Mouse (Mus musculus) hindbrain, postnatal 0 days (tissue): Measurements from ENCODE around the gene Irf2. TPM values are rescaled to one million over a fixed set of nuclear protein-coding genes. Genes with fewer than 3 reads are reported as not detected.

ENCODE experiments used
- ATAC-seq: fragments of 200-750 bp; cut with Nextera tagmentation; 2 replicates; pipeline ENCODE4 v1.8.0; 2017; ENCODE audit warnings: mild to moderate bottlenecking, moderate TSS enrichment, moderate library complexity
- DNase-seq: peaks from one replicate; pipeline ENCODE4 v3.0.0-alpha.2; 2015; ENCODE audit warnings: low spot score
- H3K27ac ChIP-seq: fragments of 300-500 bp; sonication (generic); 2 replicates; pipeline ENCODE4 v1.5.1; 2014; ENCODE audit warnings: mild to moderate bottlenecking
- H3K27me3 ChIP-seq: fragments of 300-500 bp; sonication (generic); 2 replicates; pipeline ENCODE4 v1.6.1; 2014; ENCODE audit warnings: low read length, mixed read lengths; ENCODE audit not compliant: insufficient read depth
- H3K36me3 ChIP-seq: fragments of 300-500 bp; sonication (generic); 2 replicates; pipeline ENCODE4 v1.6.1; 2014; ENCODE audit warnings: low read length, mixed read lengths; ENCODE audit not compliant: insufficient read depth
- H3K4me1 ChIP-seq: fragments of 300-500 bp; sonication (generic); 2 replicates; pipeline ENCODE4 v1.6.1; 2014; ENCODE audit warnings: antibody characterized with exemption, low read length, mixed read lengths; ENCODE audit not compliant: insufficient read depth
- H3K4me2 ChIP-seq: fragments of 300-500 bp; sonication (generic); 2 replicates; pipeline ENCODE4 v1.6.1; 2014; ENCODE audit warnings: low read depth, mild to moderate bottlenecking, low read length, moderate library complexity, mixed read lengths
- H3K4me3 ChIP-seq: fragments of 300-500 bp; sonication (generic); 2 replicates; pipeline ENCODE4 v1.5.1; 2014; ENCODE audit warnings: low read length
- H3K9ac ChIP-seq: fragments of 300-500 bp; sonication (generic); replicated peaks from 2 replicates; pipeline ENCODE4 v1.6.1; 2014; ENCODE audit warnings: mild to moderate bottlenecking, low read length, moderate library complexity, mixed read lengths
- H3K9me3 ChIP-seq: fragments of 300-500 bp; sonication (generic); 2 replicates; pipeline ENCODE4 v1.6.1; 2016; ENCODE audit warnings: low read length, mixed read lengths
- CTCF ChIP-seq: IDR thresholded peaks from 2 replicates; pipeline ENCODE4 v1.5.1; 2016; ENCODE audit warnings: antibody characterized with exemption, control low read depth, low read depth
- WGBS: fragments of 180-500 bp; shearing (Covaris S2); extraction: QIAGEN DNeasy Blood & Tissue Kit; methylation state at CpG from one replicate; pipeline ENCODE4 v1.1.7; 2014; 5-methylcytosine and 5-hydroxymethylcytosine counted together
- polyA plus RNA-seq: library from polyadenylated mRNA; unstranded; fragments of >200 nt; fragmentation: Nextera tagmentation; extraction: Ambion mirVana; gene quantifications from 2 replicates; pipeline ENCODE4 v1.2.1, GENCODE M21; 2015
- total RNA-seq: library from RNA; depleted of rRNA; stranded (reverse); fragments of >200 nt; gene quantifications from 2 replicates; pipeline ENCODE4 v1.2.3, GENCODE M21; 2014

Irf2 gene
- total and polyA plus RNA-seq, 2 experiments from 2014 or later = 3.8 to 12.8 TPM

DNA sequence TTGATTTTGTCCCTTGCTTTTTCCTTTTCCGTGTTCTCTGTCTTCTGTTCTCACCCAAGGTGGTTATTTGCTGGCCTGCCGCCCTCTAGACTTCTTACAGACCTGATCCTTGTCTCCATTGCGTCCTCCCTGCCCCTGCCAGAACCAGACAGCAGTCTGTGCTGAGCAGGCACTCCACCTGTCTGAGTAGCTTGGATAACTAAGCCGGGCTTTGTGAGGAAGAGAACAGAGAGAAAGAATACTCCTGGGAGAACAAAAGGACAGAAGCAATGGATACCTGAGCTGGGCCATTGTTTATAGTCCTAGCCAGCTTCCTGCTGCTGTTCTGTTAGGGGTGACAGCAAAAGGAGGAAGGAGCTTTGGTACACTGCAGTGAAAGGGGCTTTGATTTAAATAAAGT, 94.2 kb downstream of the Irf2 start:
- DNase-seq = no peak
- H3K36me3 ChIP-seq = no peaks in the 10 kb centered on the region
- 63% methylated on average over 4 of the region's 4 CpGs for WGBS
- H3K9ac ChIP-seq = no peak overlapping the region
- no peak overlapping the region for H3K4me3 ChIP-seq
- no peak overlapping the region for H3K27ac ChIP-seq
- no peak for ATAC-seq
- TF ChIP-seq CTCF = no peak
- H3K9me3 ChIP-seq = no peaks in the 10 kb centered on the region
- no peak overlapping the region for H3K4me2 ChIP-seq
- H3K4me1 ChIP-seq = peaks cover 6% of the 10 kb centered on the region; the same call in 1 of the 2 replicates
- H3K27me3 ChIP-seq = no peaks in the 10 kb centered on the region

DNA sequence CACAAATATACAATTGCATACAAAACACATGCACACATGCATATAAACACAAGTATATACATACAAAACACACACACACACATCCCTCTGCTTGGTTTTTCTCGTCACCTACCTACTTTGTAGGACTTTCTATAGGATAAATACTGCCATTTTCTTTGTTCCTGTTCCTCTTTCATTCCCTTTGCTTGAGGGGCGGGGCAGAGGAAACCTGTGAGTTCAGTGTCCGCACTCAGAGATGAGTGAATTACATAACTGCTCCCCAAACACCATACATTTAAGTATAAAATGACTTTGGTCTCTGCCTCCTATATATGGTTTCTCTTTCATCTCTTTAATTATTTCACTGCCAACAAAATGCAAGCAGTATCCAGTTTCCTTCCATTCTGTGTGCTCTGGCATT, 94.9 kb downstream of the Irf2 start:
- ATAC-seq (no peak), DNase-seq (no peak)
- no peaks in the 10 kb centered on the region for H3K36me3 ChIP-seq
- 92% methylated on average over 3 of the region's 3 CpGs for WGBS
- H3K4me1 ChIP-seq = 0 out of 2 replicates have a peak, but pooled peaks cover under 1% of the 10 kb centered on the region
- no peaks in the 10 kb centered on the region for H3K27me3 ChIP-seq
- H3K4me3 ChIP-seq = no peak overlapping the region
- no peak overlapping the region for H3K9ac ChIP-seq
- TF ChIP-seq CTCF = no peak
- no peak overlapping the region for H3K4me2 ChIP-seq
- H3K9me3 ChIP-seq = no peaks in the 10 kb centered on the region
- H3K27ac ChIP-seq = no peak overlapping the region

DNA sequence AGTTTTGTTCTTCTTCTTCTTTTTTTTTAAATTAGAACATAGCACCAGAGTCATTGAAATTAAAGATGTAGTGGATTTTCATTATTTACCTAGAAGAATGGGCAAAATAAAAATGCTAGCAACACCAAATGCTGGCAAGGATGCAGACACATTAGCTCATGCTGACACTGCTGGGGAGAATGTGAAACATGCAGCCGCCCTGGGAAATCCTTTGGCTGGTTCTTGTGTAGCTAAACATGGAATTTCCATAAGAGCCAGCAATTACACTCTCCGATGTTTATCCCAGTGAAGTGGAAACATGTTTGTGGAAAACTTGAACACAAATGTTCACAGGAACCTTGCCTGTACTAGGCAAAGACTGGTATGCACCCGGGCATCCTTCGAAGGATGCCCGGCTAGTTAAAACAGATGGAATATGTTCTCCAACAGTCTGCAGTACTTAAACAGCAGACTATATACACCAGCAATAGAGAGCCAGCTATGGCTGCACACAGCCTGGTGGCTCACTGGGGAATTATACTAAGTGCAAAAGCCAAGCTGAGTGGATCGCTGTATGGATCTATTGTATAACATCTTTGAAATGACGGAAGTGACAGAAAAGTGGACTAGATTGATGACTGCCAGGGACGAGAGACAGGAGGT, 96.6 kb downstream of the Irf2 start:
- H3K4me2 ChIP-seq = no peak overlapping the region
- no peak overlapping the region for H3K27ac ChIP-seq
- no peaks in the 10 kb centered on the region for H3K36me3 ChIP-seq
- no peaks in the 10 kb centered on the region for H3K9me3 ChIP-seq
- no peak overlapping the region for H3K9ac ChIP-seq
- DNase-seq = no peak
- no peak for TF ChIP-seq CTCF
- H3K4me3 ChIP-seq = no peak overlapping the region
- ATAC-seq = no peak
- no peaks in the 10 kb centered on the region for H3K4me1 ChIP-seq
- H3K27me3 ChIP-seq = no peaks in the 10 kb centered on the region
- WGBS = 81% methylated on average over 8 of the region's 8 CpGs

DNA sequence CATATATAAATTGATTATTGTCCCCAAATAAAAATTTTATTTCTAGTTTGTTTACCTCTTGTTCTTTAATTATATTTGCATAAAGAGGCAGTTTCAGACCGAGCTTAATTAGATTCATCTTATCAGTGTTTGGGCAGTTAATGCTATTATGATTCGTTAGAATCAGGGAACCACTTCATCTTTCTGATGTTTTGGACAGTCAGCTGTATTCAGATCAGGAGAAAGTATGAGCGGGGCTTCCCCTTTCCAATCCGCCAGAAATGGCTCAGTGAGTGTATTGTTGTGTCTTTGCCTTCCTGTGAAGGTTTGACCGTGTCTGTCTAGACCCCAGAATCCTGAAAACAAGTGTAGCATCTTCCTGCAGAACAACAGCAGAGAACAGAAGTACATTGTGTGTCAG, 97.4 kb downstream of the Irf2 start:
- H3K4me1 ChIP-seq = no peaks in the 10 kb centered on the region
- WGBS = 72% methylated on average over 5 of the region's 5 CpGs
- no peak overlapping the region for H3K9ac ChIP-seq
- no peak overlapping the region for H3K4me2 ChIP-seq
- ATAC-seq = no peak
- H3K4me3 ChIP-seq = no peak overlapping the region
- H3K27me3 ChIP-seq = no peaks in the 10 kb centered on the region
- no peak for TF ChIP-seq CTCF
- DNase-seq = no peak
- H3K36me3 ChIP-seq = no peaks in the 10 kb centered on the region
- no peak overlapping the region for H3K27ac ChIP-seq
- H3K9me3 ChIP-seq = no peaks in the 10 kb centered on the region

DNA sequence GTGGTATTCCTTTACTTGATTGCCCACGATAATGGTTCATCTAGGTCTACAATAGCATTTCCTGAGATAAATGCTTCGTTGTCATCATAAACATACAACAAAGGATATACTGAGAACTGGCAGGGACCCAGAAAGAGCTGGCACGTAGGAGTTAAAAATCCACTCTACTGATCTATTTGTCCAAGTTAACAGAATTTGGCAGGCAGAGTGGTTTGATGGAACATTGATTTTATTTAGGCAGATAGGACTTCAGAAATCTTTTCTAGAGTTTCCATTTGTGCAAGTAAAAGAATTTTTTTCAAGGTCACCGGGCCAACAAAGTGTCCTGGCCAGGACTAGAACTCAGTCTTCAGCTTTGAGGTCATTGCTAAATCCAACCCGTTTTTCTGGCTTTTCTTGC, 98.5 kb downstream of the Irf2 start:
- Histone ChIP-seq H3K4me3 (no peak overlapping the region), H3K9ac (no peak overlapping the region), H3K27ac (no peak overlapping the region), H3K36me3 (no peaks in the 10 kb centered on the region), H3K9me3 (no peaks in the 10 kb centered on the region), H3K27me3 (no peaks in the 10 kb centered on the region), H3K4me1 (no peaks in the 10 kb centered on the region), H3K4me2 (no peak overlapping the region)
- no peak for ATAC-seq
- 77% methylated on average over 5 of the region's 5 CpGs for WGBS
- TF ChIP-seq CTCF = no peak
- no peak for DNase-seq

DNA sequence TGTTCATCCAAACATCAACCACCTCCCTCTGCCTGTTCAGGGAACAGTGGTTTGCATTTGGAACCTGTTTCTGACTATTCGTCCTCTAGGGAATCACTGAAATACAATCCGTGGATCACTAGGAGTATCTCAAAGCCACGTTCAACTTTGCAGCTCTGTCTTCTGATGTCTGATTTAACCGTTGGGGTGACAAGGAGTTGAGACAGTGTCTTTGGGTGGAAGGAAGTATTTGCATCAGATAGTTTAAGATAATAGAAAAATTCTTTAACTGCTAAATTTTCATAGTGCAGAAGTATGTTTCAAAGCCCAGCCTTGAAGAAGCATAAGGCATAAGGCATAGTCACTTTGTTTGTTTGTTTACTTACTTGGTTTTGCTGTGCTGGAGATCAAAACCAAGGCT, 100.9 kb downstream of the Irf2 start:
- ATAC-seq = no peak
- no peak overlapping the region for H3K27ac ChIP-seq
- H3K4me1 ChIP-seq = no peaks in the 10 kb centered on the region
- H3K36me3 ChIP-seq = no peaks in the 10 kb centered on the region
- H3K27me3 ChIP-seq = no peaks in the 10 kb centered on the region
- no peak overlapping the region for H3K9ac ChIP-seq
- 91% methylated on average over 4 of the region's 4 CpGs for WGBS
- DNase-seq = no peak
- no peak overlapping the region for H3K4me3 ChIP-seq
- TF ChIP-seq CTCF = no peak
- no peak overlapping the region for H3K4me2 ChIP-seq
- H3K9me3 ChIP-seq = no peaks in the 10 kb centered on the region

DNA sequence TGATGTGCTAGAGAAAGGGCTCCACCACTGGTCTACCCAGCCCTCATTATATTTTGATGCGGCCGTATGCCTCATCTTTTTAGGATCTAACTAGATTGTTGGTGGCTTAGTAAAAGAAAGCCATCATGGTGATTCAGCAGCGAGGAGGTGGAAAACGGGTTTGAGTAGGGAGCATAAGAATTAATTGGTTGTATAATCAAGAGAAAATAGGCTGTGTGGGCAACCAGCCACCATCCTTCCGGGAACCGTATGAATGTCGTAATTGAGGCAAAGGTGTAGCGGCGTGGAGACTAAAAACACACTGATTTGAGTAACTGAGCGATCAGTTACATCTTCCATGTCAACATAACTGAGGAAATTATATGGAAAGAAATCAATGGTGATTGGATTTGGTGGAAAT, 101.3 kb downstream of the Irf2 start:
- Histone ChIP-seq H3K4me1 (no peaks in the 10 kb centered on the region), H3K36me3 (no peaks in the 10 kb centered on the region), H3K9ac (no peak overlapping the region), H3K4me3 (no peak overlapping the region), H3K27ac (no peak overlapping the region), H3K9me3 (no peaks in the 10 kb centered on the region), H3K27me3 (no peaks in the 10 kb centered on the region), H3K4me2 (no peak overlapping the region)
- TF ChIP-seq CTCF = no peak
- DNase-seq (no peak), ATAC-seq (no peak)
- 86% methylated on average over 10 of the region's 10 CpGs for WGBS
